Mouse (Mus musculus) MEL (cell line): ENCODE data around the gene Adamtsl3.

Source experiments
- CTCF ChIP-seq, 3 experiments: IDR thresholded peaks in 2 of 3; conservative IDR thresholded peaks in 1 of 3; 2 replicates each; pipeline ENCODE4 v1.5.1; 2011 to 2012; ENCODE audit warnings: low read length in 3 of 3, low read depth in 2 of 3, mild to moderate bottlenecking in 2 of 3, improper control_type of control experiment in 1 of 3, inconsistent platforms in 1 of 3, mixed read lengths in 1 of 3, moderate library complexity in 1 of 3; ENCODE audit not compliant: control insufficient read depth in 1 of 3, insufficient read depth in 1 of 3, poor library complexity in 1 of 3, severe bottlenecking in 1 of 3
- EP300 ChIP-seq, 2 experiments: IDR thresholded peaks; 2 replicates each; pipeline ENCODE4 v1.6.1; 2011; ENCODE audit warnings: improper control_type of control experiment in 2 of 2, low read length in 2 of 2, low read depth in 1 of 2, mild to moderate bottlenecking in 1 of 2
- GATA1 ChIP-seq: IDR thresholded peaks from 2 replicates; pipeline ENCODE4 v1.6.1; 2011; ENCODE audit warnings: low read depth, low read length, improper control_type of control experiment
- HCFC1 ChIP-seq: IDR thresholded peaks from 2 replicates; pipeline ENCODE4 v1.6.1; 2012; ENCODE audit warnings: low read depth, mild to moderate bottlenecking, inconsistent platforms, low read length, improper control_type of control experiment, moderate library complexity
- POLR2A ChIP-seq, 2 experiments: IDR thresholded peaks; 2 replicates each; pipeline ENCODE4 v1.6.1; 2011 to 2012; ENCODE audit warnings: low read length in 2 of 2, mild to moderate bottlenecking in 2 of 2, control low read depth in 1 of 2, improper control_type of control experiment in 1 of 2, low read depth in 1 of 2, moderate library complexity in 1 of 2; ENCODE audit not compliant: control insufficient read depth in 1 of 2, insufficient read depth in 1 of 2, poor library complexity in 1 of 2
- SIN3A ChIP-seq: IDR thresholded peaks from 2 replicates; pipeline ENCODE4 v1.6.1; 2012; ENCODE audit warnings: low read length, improper control_type of control experiment, inconsistent platforms
- ZC3H11A ChIP-seq: IDR thresholded peaks from 2 replicates; pipeline ENCODE4 v1.6.1; 2012; ENCODE audit warnings: low read depth, mild to moderate bottlenecking, inconsistent platforms, low read length, improper control_type of control experiment

DNA sequence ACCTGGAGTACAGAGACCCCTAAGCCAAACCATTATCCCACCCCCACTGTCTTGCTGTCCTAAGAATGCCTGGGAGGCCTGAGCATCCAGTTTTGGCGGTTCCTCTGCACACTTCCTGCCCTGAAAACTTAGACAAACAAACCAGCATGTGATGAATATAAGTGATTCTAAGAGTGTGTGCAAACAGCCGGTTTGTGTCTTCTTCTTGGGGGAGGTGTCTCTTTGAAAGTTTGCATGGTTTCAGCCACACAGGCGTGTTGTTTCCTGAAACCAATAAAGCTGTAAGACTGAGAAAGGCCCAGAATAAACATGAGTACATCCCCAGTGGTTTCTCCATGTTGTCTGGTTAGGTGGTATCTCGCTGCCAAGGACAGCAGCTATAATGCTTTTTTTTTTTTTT is 30.6 kb downstream of the Adamtsl3 start:
- TF ChIP-seq POLR2A (IDR thresholded peaks at IDR 0.05; ENCODE audit: control insufficient read depth in 1 of 2, insufficient read depth in 1 of 2, low read depth in 1 of 2, low read length in 2 of 2, poor library complexity in 1 of 2): no peak
- TF ChIP-seq CTCF (IDR thresholded peaks at IDR 0.05 in 2 of 3, conservative IDR thresholded peaks at IDR 0.05 in 1 of 3; ENCODE audit: control insufficient read depth in 1 of 3, insufficient read depth in 1 of 3, low read depth in 2 of 3, low read length in 3 of 3, poor library complexity in 1 of 3, severe bottlenecking in 1 of 3): no peak
- no peak for TF ChIP-seq GATA1
- no peak for TF ChIP-seq SIN3A
- no peak for TF ChIP-seq EP300 (IDR thresholded peaks at IDR 0.05; ENCODE audit: low read depth in 1 of 2, low read length in 2 of 2)
- TF ChIP-seq ZC3H11A: no peak
- no peak for TF ChIP-seq HCFC1
